Comparison of ENCODE assay signal across 8 mouse cellular contexts in the genomic region with DNA sequence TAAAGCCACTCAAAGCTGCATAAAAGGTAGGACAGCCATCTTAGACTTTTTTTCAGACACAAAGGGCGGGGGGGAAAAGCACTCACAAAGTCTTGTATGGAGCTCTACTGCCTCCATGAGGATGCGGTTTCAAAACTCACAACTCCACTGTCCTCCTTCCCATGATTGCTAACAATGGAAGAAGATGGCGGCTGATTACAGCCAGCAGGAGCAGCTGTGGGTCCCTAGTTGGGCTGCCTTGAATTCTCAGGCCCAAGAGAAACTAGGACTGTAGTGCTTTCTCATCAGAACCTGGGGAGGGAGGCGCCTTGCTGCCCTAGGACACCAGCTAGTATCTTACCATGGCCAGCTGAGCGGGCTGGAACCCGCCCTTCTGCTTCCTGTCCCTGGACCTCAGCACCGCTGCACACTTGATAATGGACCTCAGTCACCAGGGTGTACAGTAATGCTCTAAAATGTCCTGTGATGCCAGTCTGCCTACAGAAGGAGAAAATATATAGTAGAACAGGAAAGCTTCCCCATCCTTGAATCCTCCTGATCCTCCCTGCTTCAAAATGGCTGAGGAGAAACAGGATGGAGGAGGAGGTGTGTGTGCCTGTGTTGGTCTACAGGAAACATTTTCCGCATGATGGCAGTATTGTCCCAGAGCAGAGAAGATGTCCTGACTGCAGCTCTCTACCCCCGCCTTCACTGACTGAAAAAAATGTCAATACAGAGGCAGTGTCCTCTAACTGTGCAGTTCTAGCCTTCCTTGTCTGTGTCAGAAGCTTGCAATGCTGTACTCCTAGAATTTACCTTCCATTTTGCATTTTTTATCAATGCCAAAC.
DNase-seq lines count a peak whose midpoint lies in the region; ATAC-seq and TF ChIP-seq lines count a peak whose summit lies in the region.

No protein-coding gene starts in this region.

- 64% methylated on average over 9 of the region's 9 CpGs for WGBS in embryonic facial prominence, embryonic 15.5 days
- WGBS in hindbrain, embryonic 10.5 days, result 67% methylated on average over 9 of the region's 9 CpGs
- 31% methylated on average over 9 of the region's 9 CpGs for WGBS in liver, embryonic 12.5 days (ENCODE audit: insufficient replicate concordance)
- WGBS in neural tube, embryonic 12.5 days, result 67% methylated on average over 9 of the region's 9 CpGs

- ATAC-seq in embryonic facial prominence, embryonic 15.5 days (ENCODE audit: insufficient number of reproducible peaks, low FRiP score, low TSS enrichment, low read depth), result peak; percentile 54; the same call in 1 of the 2 replicates
- ATAC-seq in liver, embryonic 12.5 days, result peak; percentile 68
- peak; percentile 53; the same call in 1 of the 2 replicates for ATAC-seq in neural tube, embryonic 12.5 days (ENCODE audit: low FRiP score, low read depth)
- no peak for ATAC-seq in frontal cortex, adult (ENCODE audit: low TSS enrichment)

- no peaks in the 10 kb centered on the region for H3K9me3 ChIP-seq in ES-E14 (ENCODE audit: control insufficient read depth, insufficient read depth, low read depth, low read length)
- no peaks in the 10 kb centered on the region for H3K9me3 ChIP-seq in embryonic facial prominence, embryonic 15.5 days (replicated peaks)
- no peaks in the 10 kb centered on the region for H3K9me3 ChIP-seq in hindbrain, embryonic 10.5 days
- no peaks in the 10 kb centered on the region for H3K9me3 ChIP-seq in liver, embryonic 12.5 days (replicated peaks)
- no peaks in the 10 kb centered on the region for H3K9me3 ChIP-seq in neural tube, embryonic 12.5 days

- in situ Hi-C loops in ES-E14 (cut with MboI; ENCODE audit: low sequenced_read_pairs in 2 of 2, unreplicated experiment in 2 of 2), result no loop called here

- peak; percentile 73 for DNase-seq in gastrocnemius, postnatal 14 days
- no peak for DNase-seq in gastrocnemius, postnatal 10 days
- DNase-seq in ES-E14 (ENCODE audit: low read depth, low spot score), result no peak
- DNase-seq in hindbrain, embryonic 10.5 days (ENCODE audit: low spot score), result peak; percentile 39

- H3K4me2 ChIP-seq in embryonic facial prominence, embryonic 15.5 days (replicated peaks), result peak overlapping the region; percentile 30; the same call in 1 of the 2 replicates
- peak overlapping the region; percentile 46 for H3K4me2 ChIP-seq in liver, embryonic 12.5 days
- H3K4me2 ChIP-seq in neural tube, embryonic 12.5 days (replicated peaks), result peak overlapping the region; percentile 25; the same call in 1 of the 2 replicates

- H3K27ac ChIP-seq in ES-E14 (ENCODE audit: insufficient read depth, low read depth, low read length, poor library complexity, severe bottlenecking), result no peak overlapping the region; the same call in 1 of the 2 replicates
- peak overlapping the region; percentile 68 for H3K27ac ChIP-seq in embryonic facial prominence, embryonic 15.5 days (replicated peaks)
- H3K27ac ChIP-seq in hindbrain, embryonic 10.5 days, result peak overlapping the region; percentile 84
- no peak overlapping the region; the same call in 1 of the 2 replicates for H3K27ac ChIP-seq in liver, embryonic 12.5 days
- no peak overlapping the region for H3K27ac ChIP-seq in neural tube, embryonic 12.5 days

- no peak overlapping the region for H3K9ac ChIP-seq in ES-E14 (ENCODE audit: insufficient read depth, low read depth, low read length, poor library complexity, severe bottlenecking)
- H3K9ac ChIP-seq in embryonic facial prominence, embryonic 15.5 days, result no peak overlapping the region
- H3K9ac ChIP-seq in liver, embryonic 12.5 days, result 0 out of 2 replicates have a peak overlapping the region, but pooled peaks have one; percentile 17
- no peak overlapping the region for H3K9ac ChIP-seq in neural tube, embryonic 12.5 days

- no peaks in the 10 kb centered on the region for H3K27me3 ChIP-seq in embryonic facial prominence, embryonic 15.5 days
- H3K27me3 ChIP-seq in hindbrain, embryonic 10.5 days (ENCODE audit: insufficient read depth, poor library complexity, severe bottlenecking), result no peaks in the 10 kb centered on the region
- no peaks in the 10 kb centered on the region for H3K27me3 ChIP-seq in liver, embryonic 12.5 days (replicated peaks)
- no peaks in the 10 kb centered on the region for H3K27me3 ChIP-seq in neural tube, embryonic 12.5 days (replicated peaks)

- H3K36me3 ChIP-seq in ES-E14 (ENCODE audit: control insufficient read depth, insufficient read depth, low read length, poor library complexity, severe bottlenecking), result peaks cover 11% of the 10 kb centered on the region
- H3K36me3 ChIP-seq in embryonic facial prominence, embryonic 15.5 days, result no peaks in the 10 kb centered on the region
- peaks cover 52% of the 10 kb centered on the region for H3K36me3 ChIP-seq in hindbrain, embryonic 10.5 days
- no peaks in the 10 kb centered on the region for H3K36me3 ChIP-seq in liver, embryonic 12.5 days
- peaks cover 3% of the 10 kb centered on the region; the same call in 1 of the 2 replicates for H3K36me3 ChIP-seq in neural tube, embryonic 12.5 days

- no peaks in the 10 kb centered on the region for H3K4me1 ChIP-seq in ES-E14 (ENCODE audit: control insufficient read depth in 2 of 2, insufficient read depth in 2 of 2, low read length in 2 of 2, poor library complexity in 1 of 2)
- H3K4me1 ChIP-seq in embryonic facial prominence, embryonic 15.5 days, result no peaks in the 10 kb centered on the region
- no peaks in the 10 kb centered on the region for H3K4me1 ChIP-seq in hindbrain, embryonic 10.5 days (replicated peaks)
- H3K4me1 ChIP-seq in liver, embryonic 12.5 days, result peaks cover 13% of the 10 kb centered on the region
- no peaks in the 10 kb centered on the region for H3K4me1 ChIP-seq in neural tube, embryonic 12.5 days

- intact Hi-C loops in gastrocnemius, postnatal 14 days (cut with DNase I; ENCODE audit: low total_unique reads), result no loop called here

- H3K4me3 ChIP-seq in ES-E14 (ENCODE audit: insufficient read depth in 1 of 2, low read depth in 1 of 2, low read length in 2 of 2, poor library complexity in 1 of 2, severe bottlenecking in 1 of 2), result no peak overlapping the region
- H3K4me3 ChIP-seq in embryonic facial prominence, embryonic 15.5 days (replicated peaks), result peak overlapping the region; percentile 29
- peak overlapping the region; percentile 31; the same call in 1 of the 2 replicates for H3K4me3 ChIP-seq in hindbrain, embryonic 10.5 days
- peak overlapping the region; percentile 27 for H3K4me3 ChIP-seq in liver, embryonic 12.5 days
- H3K4me3 ChIP-seq in neural tube, embryonic 12.5 days, result peak overlapping the region; percentile 7; the same call in 1 of the 2 replicates

TF ChIP-seq in ES-E14, 5 proteins besides CTCF, POLR2A, EP300 and RAD21:
- TF ChIP-seq ZC3H11A (IDR thresholded peaks at IDR 0.05; ENCODE audit: borderline replicate concordance, low read depth, low read length), result no peak
- TF ChIP-seq HCFC1 (IDR thresholded peaks at IDR 0.05; ENCODE audit: borderline replicate concordance, insufficient read depth, low read length), result peak; percentile 37; the same call in 1 of the 2 replicates
- no peak for TF ChIP-seq CHD2 (IDR thresholded peaks at IDR 0.05; ENCODE audit: low read depth, low read length)
- TF ChIP-seq MAFK (IDR thresholded peaks at IDR 0.05; ENCODE audit: insufficient read depth, low read depth, low read length), result no peak
- peak; percentile 100 for TF ChIP-seq ZNF384 (IDR thresholded peaks at IDR 0.05; ENCODE audit: low read depth, low read length)

Comparison
In these comparisons a context has a peak if more than half of its experiments do, and no peak if none do; other contexts are left out.
1. DNase-seq: peak in gastrocnemius, postnatal 14 days (single experiment) and hindbrain, embryonic 10.5 days (single experiment); none in gastrocnemius, postnatal 10 days (single experiment) and ES-E14 (single experiment).
2. H3K27ac ChIP-seq: peak in embryonic facial prominence, embryonic 15.5 days (single experiment) and hindbrain, embryonic 10.5 days (single experiment); none in ES-E14 (single experiment), liver, embryonic 12.5 days (single experiment) and neural tube, embryonic 12.5 days (single experiment).
3. H3K4me3 ChIP-seq: peak in embryonic facial prominence, embryonic 15.5 days (single experiment), hindbrain, embryonic 10.5 days (single experiment), liver, embryonic 12.5 days (single experiment) and neural tube, embryonic 12.5 days (single experiment); none in ES-E14 (0 of 2).
4. Peak in every context shown above with its lines, with median percentiles within 50 percentile points of each other: H3K4me2 ChIP-seq.